Mouse (Mus musculus): Measurements from ENCODE around the gene Cdh22.

Cdh22 gene

DNA sequence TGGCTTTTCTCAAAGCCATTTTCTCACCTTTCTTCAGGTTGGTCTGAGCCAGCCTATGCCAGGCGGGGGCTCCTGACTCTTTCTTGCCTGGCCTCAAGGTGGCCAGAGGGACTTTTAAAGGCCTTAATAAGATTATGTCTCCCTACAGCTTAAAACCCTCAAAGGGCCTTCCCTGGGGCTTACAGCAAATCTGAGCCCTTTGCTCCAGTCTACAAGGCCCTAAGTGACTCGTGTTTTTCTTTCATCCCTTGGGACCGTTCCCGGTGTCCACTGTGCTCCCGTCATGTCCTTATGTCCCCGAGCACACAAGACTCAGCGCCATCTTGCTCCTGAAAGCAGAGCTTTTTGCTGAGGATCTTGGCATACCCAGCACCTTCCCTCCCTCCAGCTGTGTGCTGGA is 153.4 kb downstream of the Cdh22 start:
- DNase-seq (ENCODE audit: low spot score): no peak

DNA sequence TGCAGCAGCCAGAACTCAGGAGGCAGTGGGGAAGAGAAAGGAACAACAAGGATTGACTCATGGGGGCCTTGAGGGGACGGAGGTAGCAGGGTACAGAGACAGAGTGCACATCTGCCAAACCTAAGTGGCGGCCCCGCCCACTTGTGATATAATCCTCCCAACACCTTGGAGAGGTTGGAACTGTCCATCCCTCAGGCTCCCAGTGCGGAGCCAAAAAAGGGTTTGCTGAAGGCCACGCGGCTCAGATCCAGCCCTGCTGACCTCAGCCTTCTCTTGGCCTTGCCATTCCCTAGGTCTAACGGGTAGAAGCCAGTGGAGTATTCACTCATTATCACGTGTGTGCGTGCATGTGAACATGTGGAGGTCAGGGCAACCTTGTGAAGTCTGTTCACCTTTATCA is 154.0 kb downstream of the Cdh22 start:
- no peak for DNase-seq (ENCODE audit: low spot score)

GRCm38 (mm10) chr2:165078605-165079004 is 156.0 kb downstream of the Cdh22 start:
- DNase-seq (ENCODE audit: low spot score): no peak

DNA sequence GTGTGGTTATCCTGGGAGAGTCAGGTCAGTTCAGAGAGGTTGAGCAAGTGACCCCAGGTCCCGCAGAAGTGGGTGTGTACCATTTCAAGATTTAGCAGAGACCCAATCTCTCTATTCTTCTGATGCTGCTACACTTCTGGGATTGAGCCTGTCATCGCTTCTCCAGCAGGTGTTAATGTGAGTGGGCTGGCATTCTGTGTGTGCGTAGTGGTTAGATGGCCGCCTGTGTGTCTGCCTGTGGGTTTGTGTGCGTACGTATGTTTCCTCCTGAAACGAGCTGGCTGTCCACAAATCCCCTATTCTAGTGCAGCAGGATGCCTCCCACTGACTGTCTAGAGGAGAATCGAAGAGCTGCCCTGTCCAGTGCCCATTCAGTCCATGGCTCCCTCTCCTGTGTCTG is 156.6 kb downstream of the Cdh22 start:
- DNase-seq (ENCODE audit: low spot score): no peak

DNA sequence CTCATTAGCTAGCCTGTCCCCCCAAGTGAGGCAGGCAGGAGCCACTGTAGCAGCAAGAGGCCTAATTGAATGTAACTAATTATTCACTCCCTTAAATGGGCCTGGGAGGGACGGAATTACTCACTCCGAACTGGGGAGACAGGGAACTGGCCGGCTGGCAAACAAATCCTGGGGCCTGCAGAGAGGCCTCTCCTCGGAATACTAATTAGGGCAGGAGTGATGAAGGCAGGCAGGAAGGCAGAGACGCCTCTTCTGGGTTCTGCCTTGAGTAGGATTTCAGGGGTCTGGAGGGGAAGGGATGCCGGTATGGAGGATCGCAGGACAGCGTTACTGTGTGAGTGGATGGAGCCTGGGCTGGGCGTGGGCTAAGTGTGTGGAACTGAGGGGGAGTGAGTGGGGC is 157.6 kb downstream of the Cdh22 start:
- no peak for DNase-seq (ENCODE audit: low spot score)

DNA sequence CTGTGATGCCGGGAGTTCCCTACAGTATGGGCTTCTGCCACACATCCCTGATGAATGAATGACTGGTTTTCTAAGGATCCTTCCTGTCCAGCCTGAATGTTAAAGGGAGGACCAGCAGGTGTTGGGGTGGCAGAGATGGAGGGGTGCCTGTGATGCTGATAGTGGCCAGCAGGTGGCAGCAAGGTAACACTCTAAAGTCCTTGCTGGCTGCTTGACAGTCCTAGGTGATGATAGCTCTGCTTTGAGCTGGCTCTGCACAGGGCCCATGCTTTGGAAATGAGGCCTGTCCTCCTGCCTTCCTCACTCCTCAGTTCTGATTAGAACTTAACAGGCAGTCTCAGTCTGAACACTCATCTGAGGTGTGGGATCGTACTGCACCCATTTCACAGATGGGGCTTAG is 159.7 kb downstream of the Cdh22 start:
- DNase-seq (ENCODE audit: low spot score): peak; percentile 48

DNA sequence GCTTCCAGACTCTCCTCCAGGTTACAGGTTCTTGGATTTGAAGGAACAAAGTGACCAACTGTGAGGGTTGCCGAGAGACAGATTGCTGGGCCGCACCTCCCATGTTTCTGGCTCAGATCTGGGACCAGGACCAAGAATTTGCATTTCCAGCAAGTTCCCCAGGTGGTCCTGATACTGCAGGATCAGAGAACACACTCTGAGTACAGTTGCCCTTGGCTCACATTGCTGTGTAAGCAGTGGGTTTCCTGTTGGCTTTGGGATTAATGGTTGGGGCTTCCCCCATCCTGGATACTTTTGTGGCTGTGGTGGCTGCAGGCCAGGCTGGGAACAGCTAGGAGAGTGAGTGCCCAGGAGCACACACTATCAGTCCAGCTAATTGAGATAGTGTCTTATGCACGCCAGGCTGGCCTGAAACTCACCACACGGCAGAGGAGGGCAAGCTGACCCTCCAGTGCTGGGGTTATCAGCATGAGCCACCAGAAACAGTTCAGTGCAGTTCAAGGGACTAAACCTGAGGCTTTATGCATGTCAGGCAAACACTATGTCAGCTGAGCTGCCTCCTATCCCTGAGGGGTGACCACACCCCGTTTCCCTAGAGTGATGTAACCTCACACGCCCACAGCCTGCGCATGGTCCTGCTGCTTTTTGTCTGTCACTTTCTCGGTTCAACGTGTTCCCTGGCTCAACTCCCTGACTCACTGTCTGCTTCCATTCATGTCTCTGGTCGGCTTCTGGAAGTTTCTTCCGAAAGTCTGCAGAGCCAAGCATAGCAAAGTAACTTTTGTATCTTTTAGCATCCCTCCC is 160.4 kb downstream of the Cdh22 start:
- no peak for DNase-seq (ENCODE audit: low spot score)

DNA sequence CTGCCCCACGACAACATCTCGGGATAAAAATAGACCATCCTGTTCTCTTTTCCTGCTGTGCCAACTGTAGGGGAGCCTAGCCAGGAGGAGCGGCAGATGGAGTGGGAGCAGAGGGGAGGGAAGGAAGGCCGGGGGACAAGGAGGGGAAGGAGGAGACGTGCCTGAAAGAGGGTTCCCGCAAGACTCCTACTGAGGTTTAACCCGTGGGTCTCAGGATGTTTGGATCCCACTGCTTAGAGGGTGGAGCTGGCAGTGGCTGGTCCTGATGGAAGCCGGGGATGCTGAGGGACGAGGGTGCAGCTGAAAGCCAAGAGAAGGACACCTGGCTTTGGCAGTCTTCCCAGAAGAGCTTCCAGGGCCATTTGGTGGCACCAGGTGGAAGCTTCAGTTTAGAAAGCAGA is 161.3 kb downstream of the Cdh22 start:
- no peak for DNase-seq (ENCODE audit: low spot score)

GRCm38 (mm10) chr2:165070096-165070816 is 164.4 kb downstream of the Cdh22 start:
- DNase-seq (ENCODE audit: low spot score): peak; percentile 42

GRCm38 (mm10) chr2:165068806-165069205 is 165.8 kb downstream of the Cdh22 start:
- no peak for DNase-seq (ENCODE audit: low spot score)

DNA sequence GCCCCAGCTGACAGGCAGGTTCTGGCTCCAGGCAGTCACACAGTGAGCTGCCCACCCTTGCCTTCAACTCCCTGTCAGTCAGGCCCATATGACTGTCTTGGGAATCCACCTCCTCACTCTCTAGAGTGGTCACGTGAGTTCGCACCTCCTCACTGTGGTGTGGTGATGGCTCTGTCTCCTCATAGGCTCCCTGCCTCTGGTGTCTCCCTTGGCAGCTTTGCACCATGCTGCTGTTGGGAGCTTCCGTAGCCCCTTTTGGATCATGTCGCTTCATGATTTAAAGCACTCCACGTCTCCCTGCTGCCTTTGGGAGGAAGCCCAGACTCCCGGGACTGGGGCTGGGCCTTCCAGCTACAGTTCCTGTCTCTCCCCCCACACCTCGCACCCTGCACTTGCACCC is 170.2 kb downstream of the Cdh22 start:
- no peak for DNase-seq (ENCODE audit: low spot score)

GRCm38 (mm10) chr2:165061638-165062433 is 172.8 kb downstream of the Cdh22 start:
- DNase-seq (ENCODE audit: low spot score): peak; percentile 22

Measured in yolk sac, embryonic 10.5 days (tissue).